Mouse (Mus musculus): Measurements from ENCODE around the gene Ttpal.
"Not testable (repeated sequence)": the region's sequence is repeated elsewhere in the genome, so short reads cannot be mapped to it uniquely, and the experiment has no call there.

Gene Ttpal

DNA sequence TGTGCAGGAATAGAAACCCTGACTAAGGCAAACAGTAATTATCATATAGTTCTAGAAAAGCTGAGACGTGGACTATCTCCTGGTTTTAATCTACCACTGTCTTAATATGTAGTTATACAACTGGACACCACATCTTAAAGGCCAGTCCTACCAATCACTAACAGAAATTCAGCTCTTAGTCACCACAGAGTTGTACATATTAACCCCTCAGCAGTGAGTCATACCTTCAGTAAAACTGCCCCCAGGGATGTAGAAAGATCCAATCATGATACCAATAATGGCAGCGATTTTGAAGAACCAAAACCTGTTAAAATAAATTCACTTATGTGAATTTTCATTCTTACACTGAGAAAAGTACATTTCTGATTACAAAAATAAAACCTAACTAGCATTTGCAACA lies 32.1 kb downstream of the Ttpal start:
- no peak for DNase-seq

DNA sequence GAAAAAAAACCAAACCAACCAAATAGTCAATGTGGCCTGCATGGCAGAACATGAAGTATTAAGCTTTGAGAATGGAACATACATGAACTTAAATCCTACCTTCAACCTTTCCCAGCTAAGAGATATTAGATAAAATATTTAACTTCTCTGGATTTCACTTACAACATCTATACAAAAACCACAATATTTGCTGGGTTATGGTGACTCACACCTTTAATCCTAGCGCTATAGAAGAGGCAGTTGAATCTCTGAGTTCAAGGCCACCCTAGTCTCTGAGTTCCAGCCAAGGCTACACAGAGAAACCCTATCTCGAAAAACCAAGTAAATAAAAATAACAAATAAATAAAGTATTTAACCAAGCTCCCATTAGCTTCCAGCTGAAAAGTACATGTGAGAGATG lies 33.9 kb downstream of the Ttpal start:
- DNase-seq: no peak

DNA sequence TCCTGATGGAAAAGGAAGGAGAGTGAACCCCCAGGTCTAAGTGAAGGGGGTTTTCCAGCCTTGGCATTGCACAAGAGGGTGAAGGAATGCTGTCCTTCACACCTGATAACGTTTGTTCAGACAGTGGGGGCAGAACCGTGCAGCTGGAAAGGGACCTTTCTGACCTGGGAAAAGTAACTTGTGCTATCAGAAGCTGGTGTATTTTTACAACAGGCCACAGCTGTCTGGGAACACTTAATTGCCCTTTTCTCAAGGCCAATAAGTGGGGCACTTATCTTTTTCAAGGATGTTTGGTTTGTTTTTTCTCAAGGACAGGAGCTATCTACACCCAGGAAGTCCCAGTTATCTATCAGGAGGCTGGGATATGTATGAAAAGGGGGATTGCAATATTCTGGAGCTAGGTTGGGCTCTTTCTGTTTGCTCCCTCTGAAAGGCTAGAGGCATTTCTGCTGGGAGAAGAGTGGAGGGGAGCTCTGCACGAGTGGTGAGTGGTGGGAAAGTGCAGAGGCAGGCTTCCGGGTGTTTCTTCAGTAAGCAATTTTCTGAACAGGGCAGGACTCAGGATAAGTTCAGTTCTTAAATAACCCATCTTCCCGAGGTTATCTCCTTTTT lies 35.6 kb downstream of the Ttpal start:
- no peak for DNase-seq

DNA sequence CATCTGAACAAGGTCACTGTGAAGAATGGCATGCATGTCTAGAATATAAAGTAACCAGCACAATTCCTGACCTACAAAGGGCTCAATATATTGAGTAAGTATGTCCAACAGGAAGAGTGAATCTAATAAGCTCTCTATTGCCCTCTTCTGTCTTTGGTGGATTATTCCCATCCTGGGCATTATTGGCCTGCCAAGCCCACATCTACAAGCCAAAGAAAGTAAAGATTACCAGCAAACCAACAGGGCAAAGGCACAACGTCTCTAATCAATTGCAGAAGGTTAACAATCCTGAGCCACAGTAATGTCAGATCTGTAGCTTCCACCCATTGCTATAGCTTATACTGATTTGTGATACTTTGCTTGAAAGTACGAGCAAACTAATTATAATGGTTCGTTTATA lies 38.4 kb downstream of the Ttpal start:
- no peak for DNase-seq

DNA sequence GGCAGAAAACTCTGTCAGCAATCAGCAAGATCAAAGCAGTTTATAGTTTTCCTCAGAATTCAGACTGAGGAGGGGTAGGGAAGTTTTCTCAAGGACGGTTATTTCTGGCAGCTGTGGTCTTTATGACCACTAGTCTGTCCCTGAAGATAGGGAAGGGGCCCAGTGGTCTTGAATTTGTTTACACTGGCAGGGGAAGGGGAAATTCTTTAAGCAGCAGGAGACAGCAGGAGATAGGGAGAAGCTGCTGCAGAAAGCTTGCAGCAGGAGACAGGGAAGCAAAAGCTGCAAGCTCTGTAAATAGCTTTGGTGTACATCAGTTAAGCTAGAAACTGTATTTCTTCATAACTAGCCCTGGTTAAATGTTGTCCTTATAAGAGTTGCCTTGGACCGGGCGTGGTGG lies 39.6 kb downstream of the Ttpal start:
- DNase-seq: no peak

DNA sequence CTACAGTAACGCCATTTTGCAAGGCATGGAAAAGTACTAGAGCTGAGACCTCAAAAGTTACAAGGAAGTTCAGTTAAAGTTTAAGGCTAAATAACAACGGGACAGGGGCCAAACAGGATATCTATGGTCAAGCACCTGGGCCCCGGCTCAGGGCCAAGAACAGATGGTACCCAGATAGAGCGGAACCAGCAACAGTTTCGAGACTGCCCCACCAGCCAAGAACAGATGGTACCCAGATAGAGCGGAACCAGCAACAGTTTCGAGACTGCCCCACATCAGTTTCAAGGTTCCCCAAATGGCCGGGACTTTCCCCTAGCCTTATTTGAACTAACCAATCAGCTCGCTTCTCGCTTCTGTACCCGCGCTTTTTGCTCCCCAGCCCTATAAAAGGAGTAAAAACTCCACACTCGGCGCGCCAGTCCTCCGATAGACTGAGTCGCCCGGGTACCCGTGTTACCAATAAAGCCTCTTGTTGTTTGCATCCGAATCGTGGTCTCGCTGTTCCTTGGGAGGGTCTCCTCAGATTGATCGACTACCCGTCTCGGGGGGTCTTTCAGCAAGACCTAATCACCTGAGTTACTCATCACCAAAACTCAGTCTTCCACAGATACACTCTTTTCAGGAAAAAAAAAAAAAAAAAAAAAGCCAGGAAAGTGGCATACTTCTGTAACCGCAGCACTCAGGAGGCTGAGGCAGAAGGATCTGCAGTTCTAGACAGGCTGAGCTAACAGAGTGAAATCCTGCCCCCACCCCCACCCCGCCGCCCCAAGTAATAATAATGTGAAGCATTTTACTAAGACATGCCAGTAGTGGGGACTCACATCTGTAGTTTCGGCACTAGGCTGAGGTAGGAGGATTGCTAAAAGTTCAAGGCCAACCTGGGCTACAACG lies 40.8 kb downstream of the Ttpal start:
- peak; percentile 57 for DNase-seq

DNA sequence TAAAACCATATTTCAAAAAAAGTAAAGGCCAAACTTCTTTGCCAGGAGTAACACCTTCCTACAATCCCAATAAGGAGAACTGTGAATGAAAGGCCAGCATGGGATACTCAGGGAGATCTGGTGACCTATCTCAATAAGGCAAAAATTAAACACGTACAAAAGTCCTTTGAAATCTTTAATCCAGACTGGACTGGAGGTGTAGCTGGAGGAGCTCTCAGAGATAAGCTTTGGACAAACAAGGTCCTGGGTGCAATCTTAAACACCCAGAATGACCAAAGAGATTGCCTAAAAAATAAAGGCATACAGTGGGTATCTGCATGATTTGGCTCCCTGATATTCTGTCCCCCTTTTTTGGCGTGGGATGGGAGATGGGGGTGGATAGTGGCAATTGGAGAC lies 41.5 kb downstream of the Ttpal start:
- no peak for DNase-seq

DNA sequence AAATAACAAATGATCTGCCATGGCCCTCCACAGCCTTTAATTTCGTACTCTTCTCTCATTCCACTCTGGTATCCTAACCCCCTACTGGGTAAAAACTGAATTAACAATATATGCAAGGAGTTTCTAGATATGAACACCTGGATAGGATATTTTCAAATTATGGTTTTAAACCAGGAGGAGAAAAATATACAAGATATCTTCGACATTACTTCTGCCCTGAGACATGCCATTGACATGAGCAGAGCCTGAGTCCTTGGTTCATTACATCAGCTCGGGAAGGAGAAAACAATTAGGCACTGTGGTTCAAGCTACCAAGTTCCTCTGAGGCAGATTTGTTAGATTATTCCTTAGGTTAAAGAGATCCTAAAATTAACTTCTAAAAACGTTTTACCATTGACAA lies 41.9 kb downstream of the Ttpal start:
- no peak for DNase-seq

DNA sequence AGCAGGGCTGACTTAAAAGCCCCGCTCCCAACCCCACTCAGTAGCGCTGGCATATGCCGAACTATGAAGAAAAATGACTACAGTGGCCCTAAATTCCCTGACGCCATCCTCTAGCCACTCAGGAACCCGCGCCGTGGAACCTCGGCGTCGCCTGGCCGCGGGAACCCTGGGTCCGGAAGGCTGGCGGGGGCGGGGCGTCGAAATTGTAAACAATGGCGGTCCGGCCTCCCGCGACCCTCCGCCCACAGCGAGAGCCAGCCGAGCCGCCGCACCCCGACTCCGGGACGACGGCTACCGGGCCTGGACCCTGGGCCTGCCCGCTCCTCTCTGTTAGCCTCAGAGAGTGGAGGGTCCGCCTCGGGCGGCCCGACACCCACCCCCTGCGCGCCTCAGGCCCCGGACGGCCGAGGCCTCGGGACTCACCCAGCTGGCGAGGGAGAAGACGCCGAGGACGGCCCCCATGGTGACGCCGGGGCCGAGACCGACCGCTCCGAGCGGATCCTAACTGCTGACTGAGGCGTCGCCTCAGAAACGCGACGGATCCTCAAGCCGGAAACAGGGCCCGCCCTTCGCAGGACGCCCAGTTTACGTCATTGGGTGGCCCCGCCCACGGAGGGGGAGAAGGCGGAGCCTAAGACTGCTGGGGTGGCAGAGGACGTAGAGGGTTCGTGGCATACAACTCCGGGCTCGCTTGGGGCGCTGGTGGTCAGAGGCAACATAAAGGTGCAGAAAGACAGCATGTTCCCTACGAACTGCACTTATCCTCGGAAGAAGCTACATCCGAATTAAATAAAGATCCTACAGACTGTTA lies 42.7 kb downstream of the Ttpal start, which contains the start of gene Serinc3:
Gene Serinc3, minus strand, starts transcription at position 557 of the 811 bp plus-strand sequence.
- DNase-seq: peak; percentile 99

DNA sequence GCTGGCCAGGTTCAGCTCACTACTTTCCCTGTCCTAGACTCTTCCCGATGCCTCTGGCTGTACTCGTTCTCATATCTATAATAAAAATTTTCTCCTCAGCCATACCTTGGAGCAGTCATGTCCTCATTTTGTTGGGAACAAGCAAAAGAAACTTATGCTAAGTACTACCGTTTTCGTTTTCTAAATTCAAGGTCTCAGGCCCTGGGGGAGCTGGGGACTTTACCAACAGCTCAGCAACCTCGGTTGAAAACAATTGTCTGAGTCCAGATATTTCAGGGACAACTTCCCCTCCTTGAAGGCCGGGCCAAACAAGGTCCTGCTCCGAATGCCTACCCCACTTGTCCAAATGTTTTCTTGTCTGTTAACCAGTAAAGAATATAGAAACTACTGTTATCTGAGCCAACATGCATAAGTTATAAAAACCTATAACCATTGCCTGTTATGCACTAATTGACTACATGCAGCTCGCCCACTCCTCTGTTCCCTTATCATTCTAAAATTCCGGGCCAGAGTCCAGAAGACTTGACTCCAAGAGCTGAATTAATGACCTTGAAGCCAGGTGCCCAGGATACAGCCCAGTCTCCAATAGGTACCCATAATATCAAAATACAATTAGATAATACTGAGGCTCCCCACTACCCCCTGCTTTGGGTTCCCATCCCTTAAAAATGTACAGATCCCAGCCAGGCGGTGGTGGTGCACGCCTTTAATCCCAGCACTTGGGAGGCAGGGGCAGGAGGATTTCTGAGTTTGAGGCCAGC lies 43.8 kb downstream of the Ttpal start:
- DNase-seq: no peak

DNA sequence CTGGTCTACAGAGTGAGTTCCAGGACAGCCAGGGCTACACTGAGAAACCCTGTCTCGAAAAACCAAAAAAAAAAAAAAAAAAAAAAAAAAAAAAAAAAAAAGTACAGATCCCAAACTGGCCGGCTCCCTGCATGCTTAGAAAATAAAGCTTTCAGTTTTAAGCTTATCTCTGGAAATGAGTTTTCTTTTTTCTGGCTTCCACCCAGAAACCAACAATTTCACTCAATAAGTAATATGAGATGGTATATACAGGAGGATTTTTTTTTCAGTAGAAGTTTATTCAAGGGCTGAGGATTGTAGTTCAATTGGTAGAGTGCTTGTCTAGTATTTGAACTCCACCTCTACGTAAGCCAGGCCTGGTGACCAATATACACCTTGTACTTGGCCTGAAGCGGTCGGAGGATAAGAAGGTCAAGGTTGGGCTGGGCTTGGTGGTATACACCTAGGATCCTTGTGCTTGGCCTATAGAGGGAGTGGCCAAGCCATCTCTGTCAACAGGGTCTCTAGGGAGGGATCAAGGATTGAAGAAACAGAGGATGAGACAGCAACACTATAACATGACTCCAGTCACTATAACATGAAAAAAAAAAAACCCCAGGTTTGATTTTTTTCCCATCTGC lies 44.5 kb downstream of the Ttpal start:
- no peak for DNase-seq

DNA sequence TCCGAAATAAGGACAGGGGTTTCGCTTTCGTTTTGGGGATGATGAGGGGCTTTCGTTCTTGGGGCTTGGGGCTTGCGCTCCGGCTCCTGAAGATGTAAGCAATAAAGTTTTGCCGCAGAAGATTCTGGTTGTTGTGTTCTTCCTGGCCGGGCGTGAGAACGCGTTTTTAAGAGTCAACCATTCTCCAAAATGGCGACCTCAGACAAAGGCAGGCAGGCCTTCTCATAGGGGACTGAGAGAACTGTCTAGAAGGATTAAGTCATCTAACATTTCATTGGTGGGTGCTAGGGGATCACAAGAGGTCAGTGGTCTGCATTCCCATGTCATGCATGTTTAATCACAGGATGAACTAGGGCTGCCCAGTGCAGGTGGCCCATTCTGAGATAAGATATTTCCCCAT lies 53.6 kb downstream of the Ttpal start:
- DNase-seq: not testable (repeated sequence)

DNA sequence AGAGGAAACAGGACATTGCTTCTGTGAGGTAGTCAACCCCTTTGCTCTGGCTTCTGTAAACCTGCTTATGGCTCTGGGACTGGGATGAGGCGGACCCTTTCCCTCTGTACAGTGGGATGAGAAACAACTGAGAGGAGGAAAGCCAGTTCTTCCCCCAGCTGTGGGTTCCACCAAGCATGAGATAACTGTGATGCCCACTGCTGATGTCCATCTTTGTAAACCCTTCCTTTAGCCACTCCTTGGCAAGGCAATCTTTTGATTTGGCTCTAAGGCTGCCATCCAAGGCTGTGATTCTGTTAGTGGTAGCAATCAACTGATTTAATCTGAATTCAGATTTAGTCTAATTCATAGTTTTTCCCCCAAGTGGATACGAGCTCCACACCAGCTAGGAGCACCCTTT lies 55.4 kb downstream of the Ttpal start:
- DNase-seq: no peak

DNA sequence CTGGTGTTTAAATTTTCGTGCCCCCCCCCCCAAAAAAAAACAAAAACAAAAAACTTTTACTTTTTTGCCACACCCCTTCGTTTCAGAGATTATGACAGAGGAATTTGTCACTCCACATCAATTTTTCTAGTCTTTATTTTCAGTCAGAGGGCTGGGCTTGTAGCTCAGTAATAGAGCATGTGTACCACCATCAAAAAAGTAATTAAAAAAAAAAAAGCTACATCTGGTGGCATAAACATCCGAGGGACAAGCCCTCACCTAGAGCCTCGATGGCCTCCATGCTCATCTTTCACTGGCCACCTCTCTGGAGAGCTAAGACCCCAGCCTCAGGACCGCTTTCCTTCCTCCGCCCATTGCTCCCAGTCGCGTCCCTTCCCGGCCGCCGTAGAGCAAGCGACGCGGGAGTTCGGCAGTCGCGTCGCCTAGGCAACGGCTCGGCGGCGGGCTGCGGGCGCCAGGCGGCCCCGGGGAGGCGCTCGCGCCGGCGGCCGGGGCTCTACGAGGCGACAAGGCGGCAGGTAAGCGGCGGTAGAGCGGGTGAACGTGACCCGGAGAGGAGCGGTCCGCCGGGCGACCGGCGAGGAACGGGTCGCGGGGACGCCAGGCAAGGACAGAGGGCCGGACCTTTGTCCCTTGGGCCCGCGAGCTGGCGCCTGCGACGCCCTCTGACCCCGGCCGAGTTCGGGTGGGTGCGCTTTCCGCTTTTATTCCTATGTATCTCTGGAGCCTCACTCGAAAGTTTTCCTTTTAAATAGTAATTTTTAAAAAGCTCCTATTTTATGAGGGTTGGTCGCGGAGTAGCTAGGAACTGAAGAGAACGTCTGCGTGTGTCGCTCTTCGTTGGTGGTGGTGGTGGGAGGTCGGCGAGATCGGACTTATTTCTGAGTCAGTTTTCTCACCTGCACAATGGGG lies 56.1 kb downstream of the Ttpal start, which contains the start of gene Pkig:
Gene Pkig, plus strand, starts transcription at position 412 of the 912 bp plus-strand sequence.
- peak; percentile 82 for DNase-seq

DNA sequence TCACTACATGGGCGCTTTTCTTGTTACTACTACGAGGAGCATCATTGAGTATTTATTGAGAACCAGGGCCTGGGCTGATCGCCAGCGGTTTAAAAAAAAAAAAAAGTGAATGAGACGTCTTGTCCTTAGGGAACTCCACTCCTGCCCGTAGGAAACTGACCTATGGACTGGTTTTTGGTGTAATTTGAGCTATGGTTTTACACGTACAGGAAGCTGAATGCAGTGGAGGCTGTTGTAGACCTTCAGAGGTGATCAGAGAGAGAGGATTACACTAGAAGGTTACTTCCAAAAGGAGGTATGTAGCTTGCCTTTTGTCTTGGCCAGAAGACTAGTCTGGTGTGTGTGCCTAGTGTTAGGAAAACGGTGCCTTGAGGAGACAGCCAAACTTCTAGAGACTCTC lies 56.8 kb downstream of the Ttpal start:
- no peak for DNase-seq

DNA sequence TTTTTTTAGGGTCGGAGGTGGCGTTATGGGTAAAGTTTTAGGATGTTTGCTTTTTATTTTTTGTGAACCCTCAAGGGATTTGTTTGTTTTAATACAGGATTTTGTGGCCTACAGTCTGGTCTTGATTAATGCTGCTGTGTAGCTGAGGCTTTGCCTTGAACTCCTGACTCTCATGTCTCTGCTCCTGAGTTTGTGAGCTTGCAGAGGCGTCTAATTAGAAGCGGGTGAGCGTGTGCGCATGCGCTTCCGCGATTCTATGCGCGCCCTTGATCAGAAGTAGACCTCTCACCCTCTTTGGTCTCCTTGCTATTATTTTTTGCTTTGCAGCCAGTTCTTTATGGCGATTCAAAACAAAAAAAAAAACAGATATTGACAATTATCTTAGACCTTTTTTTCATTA lies 57.3 kb downstream of the Ttpal start:
- DNase-seq: no peak

DNA sequence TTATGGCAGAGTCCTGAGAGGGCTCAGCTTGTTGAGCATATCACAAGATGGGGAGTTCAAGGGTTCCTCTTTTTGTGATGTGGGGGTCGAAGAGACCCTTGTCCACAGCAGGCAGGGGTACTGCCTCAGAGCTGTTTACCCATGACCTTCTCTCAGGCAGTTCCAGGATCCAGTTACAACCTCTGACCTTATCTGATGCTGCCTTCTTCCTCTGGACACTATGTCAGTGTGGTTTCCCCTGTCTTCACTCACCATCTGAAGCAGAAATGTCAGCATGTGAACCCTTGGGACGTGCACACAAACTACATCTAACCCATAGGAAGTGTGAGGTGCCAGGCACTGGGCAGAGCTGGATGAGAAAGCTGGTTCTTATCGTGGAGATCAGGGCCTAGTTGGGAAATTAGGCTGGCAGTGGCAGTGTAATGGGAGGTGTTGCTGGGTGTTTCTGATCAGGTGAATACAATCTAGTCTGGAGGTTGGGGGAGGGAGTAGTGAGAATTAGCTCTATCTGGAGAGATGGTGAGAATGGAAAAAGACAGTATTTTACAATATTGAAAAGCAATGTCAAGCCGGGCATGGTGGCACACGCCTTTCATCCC lies 58.1 kb downstream of the Ttpal start:
- no peak for DNase-seq

DNA sequence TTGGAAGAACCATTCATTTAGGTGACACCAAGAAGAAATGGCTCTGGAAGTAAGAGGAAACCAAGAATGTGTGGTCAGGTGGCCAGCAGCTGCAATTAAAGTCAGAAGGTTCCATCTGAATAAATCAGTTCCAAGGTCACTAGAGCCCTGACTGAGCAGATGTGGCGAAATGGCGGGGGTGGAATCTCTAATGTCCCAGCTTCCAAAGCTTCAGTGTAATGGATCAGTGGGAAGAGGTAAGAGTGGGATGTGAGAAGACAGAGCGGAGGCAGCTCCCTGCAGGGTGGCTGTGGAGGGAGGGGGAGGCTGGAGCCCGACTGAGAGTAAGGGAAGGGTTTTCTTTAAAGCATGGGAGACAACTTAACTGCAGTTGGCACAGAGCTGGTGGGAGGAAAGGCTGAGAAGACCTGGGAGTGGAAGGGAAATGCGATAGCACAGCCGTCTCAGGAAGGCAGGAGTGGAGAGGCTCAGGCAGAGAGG lies 59.3 kb downstream of the Ttpal start:
- no peak for DNase-seq

DNA sequence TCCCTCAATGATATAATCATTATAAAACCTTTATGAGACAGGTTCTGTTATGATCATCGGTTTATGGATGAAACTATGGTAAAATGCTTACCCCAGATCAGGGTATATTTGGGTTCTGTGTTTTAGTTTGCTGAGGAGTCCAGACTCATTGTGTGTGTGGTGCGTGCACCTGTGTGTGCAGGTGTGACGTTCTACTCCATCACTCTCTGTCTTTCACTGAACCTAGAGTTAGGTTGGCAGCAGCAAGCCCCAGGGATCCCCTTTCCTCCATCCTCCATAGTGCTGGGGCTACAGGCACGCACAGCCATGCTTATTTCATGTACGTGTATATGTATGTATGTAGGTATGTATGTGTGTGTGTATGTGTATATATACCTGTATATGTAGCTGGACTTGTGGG lies 60.0 kb downstream of the Ttpal start:
- no peak for DNase-seq

DNA sequence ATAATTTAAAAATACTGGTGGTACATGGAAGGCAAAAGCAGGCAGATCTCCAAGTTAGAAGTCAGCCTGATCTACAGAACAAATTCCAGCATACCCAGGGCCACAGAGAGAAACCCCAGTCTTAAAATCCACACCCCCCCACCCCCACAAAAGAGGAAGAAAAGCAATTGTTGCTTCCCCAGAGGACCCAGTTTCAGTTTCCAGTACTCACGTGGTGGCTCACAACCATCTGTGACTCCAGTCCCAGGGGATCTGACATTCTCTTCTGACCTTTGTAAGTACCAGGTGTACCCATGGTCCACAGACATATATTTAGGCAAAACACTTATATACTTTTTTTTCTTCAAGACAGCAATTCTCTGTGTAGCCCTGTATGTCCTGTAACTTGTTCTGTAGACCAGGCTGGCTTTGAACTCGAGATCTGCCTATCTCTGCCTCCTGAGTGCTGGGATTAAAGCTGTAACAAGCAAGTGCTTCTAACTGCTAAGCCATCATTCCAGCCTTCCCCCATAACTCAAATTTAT lies 60.6 kb downstream of the Ttpal start:
- DNase-seq: no peak
